Mouse (Mus musculus): ENCODE data around the gene Tmem196. TPM values are rescaled to one million over a fixed set of nuclear protein-coding genes. Genes with fewer than 3 reads are reported as not detected.
"Not testable (repeated sequence)": the region's sequence is repeated elsewhere in the genome, so short reads cannot be mapped to it uniquely, and the experiment has no call there.

The Tmem196 gene
- polyA plus RNA-seq (2016; fragmentation: Nextera tagmentation; extraction: Ambion mirVana): 1.9 TPM in 2 replicates

DNA sequence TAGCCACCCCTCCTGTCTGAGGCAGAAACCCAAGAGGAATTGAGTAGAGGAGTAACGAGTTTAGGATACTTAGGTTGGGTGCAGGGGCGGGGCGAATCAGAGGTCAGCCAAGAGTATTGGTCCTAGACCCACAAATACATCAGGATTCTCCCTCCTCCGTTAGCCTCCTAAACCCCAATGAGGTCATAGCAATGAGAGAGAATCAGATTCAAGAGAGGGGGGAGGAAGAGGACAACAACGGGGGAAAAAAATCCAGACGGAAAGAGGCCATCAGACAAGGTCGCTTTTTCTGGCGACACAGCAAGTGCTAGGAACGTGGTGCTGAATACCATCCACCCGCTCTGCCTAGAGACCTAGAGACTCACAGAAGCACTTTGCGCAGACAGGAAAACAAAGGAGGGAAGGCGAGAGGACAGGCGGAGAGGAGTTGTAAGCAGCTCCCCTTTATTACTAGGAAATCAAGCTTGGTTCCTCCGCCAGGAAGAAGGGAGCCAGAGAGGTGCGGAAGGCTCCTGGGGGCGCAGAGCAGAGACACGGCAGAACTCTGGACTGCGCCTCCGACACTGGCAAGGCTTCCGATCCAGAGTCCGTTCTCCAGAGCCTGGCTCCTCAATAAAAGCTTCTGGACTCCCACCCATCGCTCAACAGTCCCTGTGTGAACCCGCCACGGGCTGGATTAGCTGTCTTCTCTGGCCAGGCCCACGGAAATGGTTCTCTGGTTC lies at the start of gene Tmem196:
Gene Tmem196 (plus strand): TSS at position 234 of the 722 bp plus-strand sequence.
- Histone ChIP-seq H3K36me3 (no peaks in the 10 kb centered on the region), H3K9me3 (replicated peaks) (no peaks in the 10 kb centered on the region), H3K27ac (replicated peaks) (peak within 1 kb of the TSS; percentile 87), H3K4me3 (peak within 1 kb of the TSS; percentile 66), H3K4me1 (peaks cover 19% of the 10 kb centered on the region), H3K27me3 (ENCODE audit: low read depth, poor library complexity, severe bottlenecking) (0 out of 2 replicates have a peak, but pooled peaks cover 6% of the 10 kb centered on the region)
- 2% methylated on average over 25 of the region's 25 CpGs for WGBS
- peak; percentile 69 for DNase-seq (ENCODE audit: low spot score)

DNA sequence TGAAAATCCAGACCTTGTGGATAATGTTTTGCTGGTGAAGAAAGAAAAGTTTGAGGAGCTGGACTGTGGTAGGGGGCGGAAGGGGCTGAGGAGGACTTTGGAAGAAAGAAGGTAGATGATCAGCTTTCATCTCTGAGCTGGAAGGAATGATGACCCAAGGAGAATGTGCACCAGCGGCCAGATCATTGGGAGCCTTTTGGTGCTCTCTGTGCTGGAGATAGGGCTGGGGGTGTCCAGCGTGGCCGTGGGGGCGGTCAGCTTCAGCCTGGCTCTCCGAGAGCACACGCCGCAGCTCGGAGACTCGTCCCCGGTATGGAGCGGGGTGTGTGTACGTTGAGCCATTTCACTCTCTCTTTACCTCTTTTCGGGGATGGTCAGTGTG lies 680 bp downstream of the Tmem196 start:
- no peaks in the 10 kb centered on the region for H3K36me3 ChIP-seq
- under 1% methylated on average over 14 of the region's 14 CpGs for WGBS
- peaks cover 19% of the 10 kb centered on the region for H3K4me1 ChIP-seq
- H3K9me3 ChIP-seq (replicated peaks): no peaks in the 10 kb centered on the region
- 0 out of 2 replicates have a peak, but pooled peaks cover 6% of the 10 kb centered on the region for H3K27me3 ChIP-seq (ENCODE audit: low read depth, poor library complexity, severe bottlenecking)
- H3K27ac ChIP-seq (replicated peaks): peak overlapping the region; percentile 87
- DNase-seq (ENCODE audit: low spot score): no peak
- H3K4me3 ChIP-seq: peak overlapping the region; percentile 66

DNA sequence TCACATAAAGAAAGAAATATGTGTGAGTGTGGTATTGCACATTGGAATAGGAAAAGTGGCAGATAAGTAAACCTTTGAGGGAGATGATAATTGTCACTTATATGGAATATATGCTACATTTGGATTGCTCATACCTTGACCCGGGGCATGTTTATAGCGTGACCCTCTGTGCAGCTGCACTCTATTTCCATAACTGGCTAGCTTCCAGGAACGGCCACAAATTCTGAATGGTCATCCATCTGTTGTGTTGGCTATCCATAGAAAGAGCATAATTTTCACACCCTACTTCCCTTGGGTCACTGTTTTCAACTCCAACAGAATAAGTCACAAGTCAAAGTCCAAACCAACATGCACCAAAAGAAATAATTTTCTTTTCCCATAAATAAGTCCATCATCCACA lies 11.4 kb downstream of the Tmem196 start:
- Histone ChIP-seq H3K36me3 (no peaks in the 10 kb centered on the region), H3K27ac (replicated peaks) (no peak overlapping the region), H3K4me1 (no peaks in the 10 kb centered on the region), H3K9me3 (replicated peaks) (no peaks in the 10 kb centered on the region), H3K27me3 (ENCODE audit: low read depth, poor library complexity, severe bottlenecking) (no peaks in the 10 kb centered on the region), H3K4me3 (no peak overlapping the region)
- DNase-seq (ENCODE audit: low spot score): no peak
- 87% methylated on average over 3 of the region's 3 CpGs for WGBS

DNA sequence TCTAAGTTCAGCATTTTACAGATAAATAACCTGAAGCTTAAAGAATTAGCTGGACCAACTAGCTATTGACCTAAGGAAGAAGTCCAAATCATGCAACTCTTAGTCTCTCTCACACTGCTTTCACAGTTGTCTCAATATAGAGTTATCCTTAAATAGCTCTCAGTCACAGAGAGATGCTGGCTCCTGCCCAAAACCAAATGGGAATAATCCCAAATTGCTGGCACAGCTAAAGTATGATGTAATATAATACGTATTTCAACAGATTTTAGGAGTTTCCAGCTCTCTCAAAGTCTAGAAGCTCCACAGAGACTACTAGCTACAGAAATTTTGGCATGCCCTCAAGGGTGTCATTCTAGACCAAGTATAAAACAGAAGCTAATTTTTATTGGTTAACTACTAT lies 15.1 kb downstream of the Tmem196 start:
- Histone ChIP-seq H3K27ac (replicated peaks) (no peak overlapping the region), H3K9me3 (replicated peaks) (no peaks in the 10 kb centered on the region), H3K4me1 (no peaks in the 10 kb centered on the region), H3K4me3 (no peak overlapping the region), H3K27me3 (ENCODE audit: low read depth, poor library complexity, severe bottlenecking) (no peaks in the 10 kb centered on the region), H3K36me3 (no peaks in the 10 kb centered on the region)
- DNase-seq (ENCODE audit: low spot score): no peak
- WGBS: 88% methylated on average over 1 of the region's 1 CpGs

DNA sequence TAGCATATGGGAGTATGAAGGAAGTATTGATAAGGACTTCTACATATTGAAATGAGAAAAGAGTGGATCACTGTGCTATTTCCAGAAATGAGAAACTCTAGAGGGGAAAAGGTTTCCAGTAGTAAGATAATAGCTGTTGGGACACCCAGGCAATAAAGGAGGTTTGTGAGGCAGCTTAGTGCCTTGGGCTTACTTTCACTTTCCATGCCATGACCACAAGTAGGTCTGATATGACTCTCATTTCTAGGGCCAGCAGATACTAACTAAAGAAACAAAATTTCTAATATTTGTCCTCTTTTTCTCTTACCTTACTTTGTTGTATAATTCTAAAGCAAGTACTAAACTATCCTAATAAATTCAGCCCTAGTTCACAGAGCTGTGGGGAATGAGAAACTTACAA lies 19.8 kb downstream of the Tmem196 start:
- no peaks in the 10 kb centered on the region for H3K4me1 ChIP-seq

DNA sequence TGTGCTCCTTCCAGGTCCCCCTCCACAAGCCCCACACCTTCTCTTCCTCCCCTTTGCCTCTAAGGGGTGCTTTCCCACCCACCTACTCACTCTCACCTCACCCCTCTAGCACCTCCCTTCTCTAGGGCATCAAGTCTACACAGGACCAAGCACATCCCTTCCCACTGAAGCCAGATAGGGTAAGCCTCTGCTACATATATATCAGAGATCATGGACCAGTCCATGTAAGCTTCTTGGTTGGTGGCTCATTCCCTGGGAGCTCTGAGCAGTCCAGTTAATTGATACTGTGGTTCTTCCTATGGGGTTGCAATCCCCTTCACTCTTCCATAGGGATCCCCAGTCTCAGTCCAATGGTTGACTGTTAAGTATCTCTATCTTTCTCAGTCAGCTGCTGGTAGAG lies 24.4 kb downstream of the Tmem196 start:
- H3K36me3 ChIP-seq: no peaks in the 10 kb centered on the region
- no peak overlapping the region for H3K27ac ChIP-seq (replicated peaks)
- H3K4me1 ChIP-seq: no peaks in the 10 kb centered on the region
- DNase-seq (ENCODE audit: low spot score): no peak
- H3K9me3 ChIP-seq (replicated peaks): no peaks in the 10 kb centered on the region
- no peak overlapping the region for H3K4me3 ChIP-seq
- H3K27me3 ChIP-seq (ENCODE audit: low read depth, poor library complexity, severe bottlenecking): no peaks in the 10 kb centered on the region

More for the DNA sequence above, 19.8 kb downstream of the Tmem196 start:
- H3K36me3 ChIP-seq: no peaks in the 10 kb centered on the region
- H3K27me3 ChIP-seq (ENCODE audit: low read depth, poor library complexity, severe bottlenecking): no peaks in the 10 kb centered on the region
- no peak overlapping the region for H3K27ac ChIP-seq (replicated peaks)
- H3K9me3 ChIP-seq (replicated peaks): no peaks in the 10 kb centered on the region
- no peak for DNase-seq (ENCODE audit: low spot score)
- H3K4me3 ChIP-seq: no peak overlapping the region

DNA sequence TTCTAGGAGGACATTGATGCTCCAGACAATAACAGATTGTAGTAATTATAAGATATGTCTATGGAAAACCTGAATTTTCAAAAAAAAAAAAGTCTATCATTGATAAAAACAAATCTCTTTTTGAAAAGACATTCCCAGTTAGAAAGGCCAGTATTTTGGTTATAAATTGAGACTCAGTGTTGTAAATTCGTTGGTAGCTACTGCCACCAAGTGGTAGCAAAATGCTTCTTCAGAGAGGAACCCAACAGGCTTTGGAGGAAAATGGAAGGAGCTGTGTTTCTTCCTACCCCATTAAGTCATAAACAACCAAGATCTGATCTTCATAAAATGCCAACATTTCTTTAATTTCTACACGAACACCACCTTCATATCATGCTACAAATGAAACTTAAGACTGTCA lies 36.1 kb downstream of the Tmem196 start:
- Histone ChIP-seq H3K4me3 (no peak overlapping the region), H3K27me3 (ENCODE audit: low read depth, poor library complexity, severe bottlenecking) (no peaks in the 10 kb centered on the region), H3K36me3 (no peaks in the 10 kb centered on the region), H3K9me3 (replicated peaks) (no peaks in the 10 kb centered on the region), H3K4me1 (no peaks in the 10 kb centered on the region), H3K27ac (replicated peaks) (no peak overlapping the region)
- 1% methylated on average over 2 of the region's 2 CpGs for WGBS
- peak; percentile 23 for DNase-seq (ENCODE audit: low spot score)

DNA sequence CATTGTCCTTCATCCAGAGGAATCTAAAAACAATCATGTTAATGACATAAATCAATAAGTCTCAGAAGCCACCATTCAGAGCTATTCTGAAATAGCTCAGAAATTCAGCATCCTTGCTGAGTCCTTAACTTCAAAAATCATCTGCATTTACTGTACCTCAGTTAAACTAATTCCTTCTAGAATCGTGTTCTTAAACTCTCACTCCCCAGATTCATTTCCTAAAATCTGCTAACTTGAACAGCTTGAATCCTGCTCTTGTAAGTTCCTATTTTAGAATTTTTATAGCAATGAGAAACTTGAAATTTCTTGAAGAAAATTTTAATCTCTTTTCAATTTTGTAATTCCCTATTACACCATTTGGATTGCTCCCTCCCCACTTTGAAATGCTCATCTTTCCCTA lies 52.6 kb downstream of the Tmem196 start:
- Histone ChIP-seq H3K36me3 (no peaks in the 10 kb centered on the region), H3K27ac (replicated peaks) (no peak overlapping the region), H3K27me3 (ENCODE audit: low read depth, poor library complexity, severe bottlenecking) (no peaks in the 10 kb centered on the region), H3K9me3 (replicated peaks) (no peaks in the 10 kb centered on the region), H3K4me3 (no peak overlapping the region), H3K4me1 (no peaks in the 10 kb centered on the region)
- 81% methylated on average over 1 of the region's 1 CpGs for WGBS
- DNase-seq (ENCODE audit: low spot score): no peak

DNA sequence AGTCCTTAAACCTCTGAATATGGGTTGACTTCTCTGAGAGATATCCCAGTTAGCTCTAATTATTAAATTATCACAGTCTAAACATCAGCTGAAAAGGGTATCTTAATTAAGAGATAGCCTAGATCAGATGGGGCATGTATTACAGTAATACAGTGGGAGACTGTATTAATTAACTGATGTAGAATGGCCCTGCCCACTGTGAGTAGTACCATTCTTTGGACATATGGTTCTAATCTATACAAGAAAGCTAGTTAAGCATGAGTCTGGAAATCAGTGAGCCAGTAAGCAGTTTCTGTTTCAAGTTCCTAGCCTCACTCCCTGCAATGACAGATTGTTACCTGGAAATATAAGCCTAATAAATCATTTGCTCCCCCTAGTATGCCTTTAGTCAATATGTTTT lies 58.7 kb downstream of the Tmem196 start:
- no peaks in the 10 kb centered on the region for H3K9me3 ChIP-seq (replicated peaks)
- H3K4me1 ChIP-seq: no peaks in the 10 kb centered on the region
- no peaks in the 10 kb centered on the region for H3K27me3 ChIP-seq (ENCODE audit: low read depth, poor library complexity, severe bottlenecking)
- H3K27ac ChIP-seq (replicated peaks): no peak overlapping the region
- no peaks in the 10 kb centered on the region for H3K36me3 ChIP-seq
- no peak overlapping the region for H3K4me3 ChIP-seq
- no peak for DNase-seq (ENCODE audit: low spot score)

DNA sequence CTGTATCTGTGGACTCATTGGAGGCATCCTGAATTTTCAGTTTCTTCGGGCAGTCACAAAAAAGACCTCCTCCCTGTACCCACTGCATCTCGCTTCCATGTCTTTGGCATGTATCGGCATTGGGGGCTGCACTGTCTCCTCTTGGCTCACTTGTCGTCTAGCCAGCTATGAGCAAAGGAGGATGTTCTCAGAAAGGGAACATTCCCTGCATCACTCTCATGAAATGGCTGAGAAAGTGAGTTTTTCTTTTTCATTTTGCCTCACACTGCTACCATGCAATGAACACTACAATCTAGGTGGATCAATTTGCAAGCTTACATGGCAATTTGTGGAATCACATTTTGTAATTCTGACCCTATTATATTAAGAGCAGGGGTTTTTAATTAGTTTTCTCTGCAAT lies 69.1 kb downstream of the Tmem196 start:
- Histone ChIP-seq H3K27me3 (ENCODE audit: low read depth, poor library complexity, severe bottlenecking) (no peaks in the 10 kb centered on the region), H3K27ac (replicated peaks) (peak overlapping the region; percentile 59; the same call in 1 of the 2 replicates), H3K4me3 (no peak overlapping the region), H3K4me1 (peaks cover 8% of the 10 kb centered on the region; the same call in 1 of the 2 replicates), H3K9me3 (replicated peaks) (no peaks in the 10 kb centered on the region), H3K36me3 (no peaks in the 10 kb centered on the region)
- no peak for DNase-seq (ENCODE audit: low spot score)
- WGBS: 78% methylated on average over 4 of the region's 4 CpGs

DNA sequence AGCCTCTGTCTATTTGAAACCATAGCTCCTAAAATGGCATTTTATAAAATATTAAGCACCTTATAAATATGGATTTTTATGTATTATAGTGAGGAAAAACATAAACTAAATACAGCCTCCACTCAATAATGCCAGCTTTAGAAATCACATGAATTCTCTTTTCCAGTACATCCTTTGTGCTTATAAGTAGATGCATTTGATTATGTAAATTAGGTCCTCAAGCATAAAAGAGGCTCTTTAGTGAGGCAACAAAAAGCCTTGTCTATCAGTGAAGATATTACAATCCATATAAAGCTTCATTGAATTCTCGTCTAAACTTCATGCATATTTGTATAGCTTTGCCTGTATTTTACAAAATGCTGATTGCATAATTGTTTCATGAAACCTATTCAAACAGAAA lies 69.6 kb downstream of the Tmem196 start:
- WGBS: 59% methylated on average over 1 of the region's 1 CpGs
- Histone ChIP-seq H3K9me3 (replicated peaks) (no peaks in the 10 kb centered on the region), H3K36me3 (no peaks in the 10 kb centered on the region), H3K27me3 (ENCODE audit: low read depth, poor library complexity, severe bottlenecking) (no peaks in the 10 kb centered on the region), H3K4me3 (no peak overlapping the region), H3K27ac (replicated peaks) (peak overlapping the region; percentile 59; the same call in 1 of the 2 replicates), H3K4me1 (peaks cover 8% of the 10 kb centered on the region; the same call in 1 of the 2 replicates)
- DNase-seq (ENCODE audit: low spot score): no peak

DNA sequence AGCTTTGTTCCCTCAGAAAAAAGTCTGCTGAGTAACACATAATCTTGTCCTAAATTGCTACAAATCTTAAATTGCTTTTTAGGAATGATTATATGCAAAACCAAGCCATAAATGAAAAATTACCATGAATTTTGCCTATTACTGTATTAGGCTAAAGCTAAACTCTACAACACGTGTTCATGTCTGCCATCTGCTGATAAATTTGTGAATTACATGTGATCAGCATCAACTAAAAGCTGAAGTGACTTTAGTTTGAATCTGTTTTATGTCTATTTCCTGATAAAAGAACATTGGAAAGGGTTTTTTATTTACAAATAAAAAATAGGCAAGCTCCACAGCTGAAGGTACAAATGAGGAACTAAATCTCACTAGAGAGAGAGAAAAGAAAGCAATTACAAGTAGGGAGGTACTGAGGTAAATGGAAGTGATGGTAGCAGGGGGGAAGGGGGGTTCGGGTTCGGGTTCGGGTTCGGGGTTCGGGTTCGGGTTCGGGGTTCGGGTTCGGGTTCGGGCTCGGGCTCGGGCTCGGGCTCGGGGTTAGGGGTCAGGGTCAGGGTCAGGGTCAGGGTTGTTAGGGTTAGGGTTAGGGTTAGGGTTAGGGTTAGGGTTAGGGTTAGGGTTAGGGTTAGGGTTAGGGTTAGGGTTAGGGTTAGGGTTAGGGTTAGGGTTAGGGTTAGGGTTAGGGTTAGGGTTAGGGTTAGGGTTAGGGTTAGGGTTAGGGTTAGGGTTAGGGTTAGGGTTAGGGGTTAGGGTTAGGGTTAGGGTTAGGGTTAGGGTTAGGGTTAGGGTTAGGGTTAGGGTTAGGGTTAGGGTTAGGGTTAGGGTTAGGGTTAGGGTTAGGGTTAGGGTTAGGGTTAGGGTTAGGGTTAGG lies 82.7 kb downstream of the Tmem196 start:
- H3K27ac ChIP-seq (replicated peaks); H3K4me1 ChIP-seq; H3K27me3 ChIP-seq (ENCODE audit: low read depth, poor library complexity, severe bottlenecking); H3K9me3 ChIP-seq (replicated peaks); H3K4me3 ChIP-seq; DNase-seq (ENCODE audit: low spot score); H3K36me3 ChIP-seq: not testable (repeated sequence)
- WGBS: 82% methylated on average over 15 of the region's 15 CpGs

All from midbrain, embryonic 10.5 days (tissue).